Mouse (Mus musculus) left cerebral cortex, postnatal 36 days (tissue): ENCODE data around the gene Slc28a2. TPM values are rescaled to one million over a fixed set of nuclear protein-coding genes. Genes with fewer than 3 reads are reported as not detected.
"Not testable (repeated sequence)": the region's sequence is repeated elsewhere in the genome, so short reads cannot be mapped to it uniquely, and the experiment has no call there.

ENCODE experiments used
- DNase-seq, 2 experiments: peaks; one replicate each; pipeline ENCODE4 v3.0.0; 2021 to 2022; ENCODE audit warnings: low spot score in 2 of 2, mixed read lengths in 1 of 2
- intact Hi-C: fragments of 180-260 bp; cut with DNase I; formaldehyde crosslinking; loops from one replicate; pipeline ENCODE4 v1.15.1; 2025
- total RNA-seq, 2 experiments: library from RNA; stranded (reverse); gene quantifications; 2 replicates each; pipeline ENCODE4 v1.2.3; 2021

Gene Slc28a2
- total RNA-seq, 2 experiments from 2014 or later, result 0.15 to 0.23 TPM

DNA sequence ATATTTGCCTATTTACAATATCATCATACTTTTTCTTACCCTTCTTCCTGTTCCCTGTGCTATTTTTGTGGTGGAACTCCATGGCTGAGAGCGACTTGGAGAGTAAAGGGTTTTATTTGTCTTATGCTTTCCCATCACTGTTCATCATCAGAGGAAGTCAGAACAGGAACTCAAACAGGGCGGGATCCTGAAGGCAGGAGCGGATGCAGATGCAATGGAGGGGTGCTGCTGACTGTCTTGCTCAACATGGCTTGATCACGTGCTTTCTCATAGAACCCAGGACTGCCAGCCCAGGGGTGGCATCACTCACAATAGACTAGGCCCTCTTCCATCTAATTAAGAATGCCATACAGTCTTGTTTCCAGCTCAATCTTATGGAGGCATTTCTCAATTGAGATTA lies 24.1 kb downstream of the Slc28a2 start:
- intact Hi-C loops, result no loop called here

DNA sequence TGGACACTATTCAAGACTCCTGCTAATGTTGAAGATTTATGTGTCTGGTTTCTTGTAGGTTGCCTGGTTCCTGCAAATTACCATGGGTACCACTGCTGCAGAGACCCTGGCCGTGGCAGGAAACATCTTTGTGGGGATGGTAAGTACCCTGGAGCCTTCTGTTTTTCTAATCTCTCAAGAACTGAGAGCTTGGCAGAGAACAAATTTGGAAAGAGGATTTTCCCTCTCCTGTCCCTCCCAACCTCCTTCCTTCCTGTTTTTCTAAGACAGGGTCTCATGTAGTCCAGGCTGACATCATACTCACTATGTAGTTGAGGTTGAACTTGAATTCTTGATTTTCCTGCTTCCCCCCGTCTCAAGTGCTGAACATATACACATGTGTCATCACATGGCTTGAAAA lies 26.1 kb downstream of the Slc28a2 start:
- DNase-seq, result no peak
- intact Hi-C loops, result no loop called here

More for the DNA sequence above, 24.1 kb downstream of the Slc28a2 start:
- no peak for DNase-seq

DNA sequence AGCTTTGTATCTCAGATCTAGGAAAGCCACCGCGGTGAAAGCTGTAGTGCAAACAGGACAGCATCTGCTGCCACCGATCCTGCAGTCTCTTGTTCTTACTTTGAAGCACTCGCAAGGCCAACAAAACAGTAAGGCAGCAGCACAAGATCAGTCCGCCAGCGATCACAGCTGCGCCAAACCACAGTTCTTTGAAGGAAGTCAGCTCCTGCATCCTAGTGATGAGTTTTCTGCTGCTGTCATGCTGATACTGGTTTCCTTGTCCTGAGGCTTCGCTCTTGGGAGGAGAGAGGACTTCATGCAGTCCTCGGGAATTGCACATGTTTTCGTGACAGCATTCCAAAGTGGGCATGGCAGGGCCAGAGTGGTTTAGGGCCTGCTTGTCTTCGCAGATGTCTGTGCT lies 40.6 kb downstream of the Slc28a2 start:
- DNase-seq, result no peak
- intact Hi-C loops, result loop anchor here (5.0 kb wide), 1 partner anchor 85 kb away; no protein-coding TSS in a partner anchor

DNA sequence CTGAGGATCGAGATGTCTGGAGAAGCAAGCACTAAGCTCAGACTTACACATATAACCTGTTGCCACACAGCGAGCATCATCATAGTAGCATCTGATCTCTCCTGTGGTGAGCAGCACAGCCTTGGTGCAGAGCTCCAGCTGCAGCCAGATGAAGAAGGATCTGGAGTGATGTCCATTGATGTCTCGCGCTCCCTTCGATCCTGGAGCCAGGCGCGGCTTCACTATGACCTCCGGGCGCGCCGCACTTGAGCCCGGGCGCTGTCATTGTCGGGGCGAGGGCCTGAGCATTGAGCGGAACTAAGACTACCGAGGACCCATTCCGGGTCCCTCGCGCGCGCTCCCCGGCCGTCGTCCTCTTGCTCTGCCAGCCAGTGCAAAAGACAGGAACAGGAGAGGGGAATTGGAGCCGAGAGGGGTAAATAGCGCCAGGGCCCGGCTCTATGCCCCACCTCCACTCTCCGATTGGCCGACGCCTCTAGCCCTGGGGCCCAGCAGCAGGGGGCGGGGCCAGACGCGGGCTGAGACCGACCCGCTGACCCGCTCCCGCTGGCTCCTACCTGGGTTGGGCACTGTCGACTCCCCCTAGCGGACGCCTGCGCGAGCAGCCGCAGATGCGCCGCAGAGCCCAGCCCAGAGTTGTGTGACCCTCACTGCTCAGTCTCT lies 41.2 kb downstream of the Slc28a2 start:
- intact Hi-C loops, result loop anchor here (5.0 kb wide), 1 partner anchor 85 kb away; no protein-coding TSS in a partner anchor

DNA sequence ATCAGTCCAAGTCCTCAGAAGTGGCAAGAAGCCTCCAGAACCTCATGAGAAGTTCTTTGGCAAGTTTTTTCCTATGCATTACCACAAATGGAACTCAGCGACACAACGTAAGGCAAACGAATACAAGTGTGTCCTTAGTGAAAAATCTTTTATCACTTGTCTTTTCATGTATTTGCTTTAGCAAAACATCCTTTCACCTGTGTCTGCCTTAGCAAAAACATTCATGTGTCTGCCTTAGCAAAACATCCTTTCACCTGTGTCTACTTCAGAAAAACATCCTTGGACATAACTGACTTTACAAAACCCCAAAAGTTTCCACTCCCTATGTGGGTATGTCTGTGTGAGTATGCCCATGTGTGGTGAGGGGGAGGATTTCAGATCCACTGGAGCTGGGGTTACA lies 42.9 kb downstream of the Slc28a2 start:
- no peak for DNase-seq
- intact Hi-C loops, result loop anchor here (5.0 kb wide), 1 partner anchor 87 kb away; no protein-coding TSS in a partner anchor

More for the DNA sequence above, 41.2 kb downstream of the Slc28a2 start:
- DNase-seq, result peak; percentile 83

DNA sequence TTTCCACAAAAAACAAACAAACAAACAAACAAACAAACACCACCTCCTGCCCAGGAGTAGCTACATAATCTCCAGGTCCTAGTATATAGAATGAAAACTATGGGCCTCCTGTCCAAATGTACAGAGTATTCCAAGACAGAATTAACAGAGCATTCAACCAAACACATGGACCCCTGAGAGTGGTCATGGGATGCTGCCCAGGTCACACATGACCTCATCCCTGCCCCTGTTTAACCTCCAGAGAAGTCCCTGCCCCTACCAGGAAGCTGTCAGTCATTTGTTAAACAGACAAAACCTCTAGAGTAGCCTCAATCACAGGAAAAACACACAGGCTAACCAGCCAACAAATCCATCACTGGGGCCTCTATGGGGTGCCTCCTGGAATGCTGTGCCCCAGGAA lies 50.3 kb downstream of the Slc28a2 start:
- intact Hi-C loops, result loop anchor here (5.0 kb wide), 1 partner anchor 74 kb away; no protein-coding TSS in a partner anchor

DNA sequence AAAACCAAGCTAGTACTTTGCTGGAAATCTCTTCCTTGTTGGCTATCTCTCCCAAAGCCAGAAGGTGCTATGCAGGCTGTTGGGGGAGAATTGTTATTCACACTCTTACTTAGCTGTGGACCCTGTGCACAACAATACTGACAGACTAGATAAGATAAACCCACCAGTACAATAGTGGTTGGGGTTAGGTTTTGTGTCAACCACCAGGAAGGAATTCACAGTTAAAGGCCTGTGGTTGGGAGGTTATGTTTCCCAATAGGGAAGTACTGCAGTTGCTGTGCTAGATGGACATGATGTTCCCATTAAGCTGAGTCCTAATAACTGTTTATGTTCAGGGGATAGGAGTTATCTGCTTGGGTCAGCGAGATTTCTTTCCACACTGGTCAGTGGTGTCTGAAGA lies 57.5 kb downstream of the Slc28a2 start:
- DNase-seq, intact Hi-C loops: not testable (repeated sequence)

More for the DNA sequence above, 50.3 kb downstream of the Slc28a2 start:
- no peak for DNase-seq

DNA sequence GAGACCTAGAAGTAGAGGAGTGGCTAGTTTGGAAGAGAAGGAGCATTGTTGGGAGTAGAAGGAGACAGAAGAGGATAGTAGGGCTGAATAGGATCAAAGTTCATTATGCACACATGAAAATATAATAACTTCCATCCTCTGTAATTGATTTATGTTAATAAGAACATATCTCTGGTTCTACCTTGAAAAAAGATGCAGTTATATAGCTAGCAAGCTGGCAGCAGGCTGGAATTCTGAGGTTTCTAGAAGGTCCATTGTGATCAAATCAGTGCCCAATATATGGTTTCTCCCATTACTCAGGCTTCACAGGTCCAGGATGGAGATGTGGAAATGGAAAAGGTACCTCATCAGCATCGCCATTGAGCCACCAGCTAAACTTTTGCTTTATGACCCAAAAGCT lies 58.4 kb downstream of the Slc28a2 start, which contains the start of gene Gm14085:
Gene Gm14085 (plus strand): TSS at position 301 of the 400 bp plus-strand sequence.
- intact Hi-C loops, result no loop called here
- no peak for DNase-seq

DNA sequence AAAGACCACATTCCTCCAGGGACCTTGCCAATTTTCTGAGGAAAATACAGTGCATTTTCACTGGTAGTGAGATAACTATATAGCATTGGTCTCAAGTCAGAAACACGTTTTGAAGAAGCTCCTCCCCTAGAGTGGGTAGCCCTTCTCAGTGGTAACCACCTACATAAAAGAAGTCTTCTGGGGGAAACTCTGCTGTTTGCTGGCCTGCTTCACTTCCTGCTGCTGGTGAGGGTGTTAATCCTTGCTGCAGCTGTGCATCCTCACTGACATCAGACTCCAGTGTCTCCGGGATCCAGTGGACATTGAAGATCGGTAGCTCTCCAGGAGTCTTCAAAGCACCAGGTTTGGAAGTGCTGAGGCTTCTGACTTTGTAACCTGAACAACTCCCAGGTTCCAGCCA lies 59.4 kb downstream of the Slc28a2 start:
- DNase-seq, intact Hi-C loops: not testable (repeated sequence)

DNA sequence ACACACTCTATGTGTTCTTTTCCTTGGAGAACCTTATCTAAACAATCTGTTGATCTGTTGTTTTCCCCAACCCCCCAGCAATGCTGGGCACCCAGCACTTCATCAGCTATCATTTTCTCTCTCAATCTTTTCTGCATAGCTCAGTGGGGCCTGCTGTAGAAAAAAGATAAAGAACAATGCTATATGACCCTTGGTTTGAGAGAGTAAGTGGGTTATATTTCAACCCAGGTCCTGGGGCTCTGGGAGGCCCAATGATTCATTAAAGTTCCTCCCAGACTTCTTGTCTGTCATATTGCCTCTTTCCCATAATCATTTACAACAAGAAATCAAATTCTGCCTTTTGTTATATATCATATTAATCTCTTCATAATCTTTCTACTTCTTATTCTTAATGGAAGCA lies 59.8 kb downstream of the Slc28a2 start:
- intact Hi-C loops, DNase-seq: not testable (repeated sequence)

DNA sequence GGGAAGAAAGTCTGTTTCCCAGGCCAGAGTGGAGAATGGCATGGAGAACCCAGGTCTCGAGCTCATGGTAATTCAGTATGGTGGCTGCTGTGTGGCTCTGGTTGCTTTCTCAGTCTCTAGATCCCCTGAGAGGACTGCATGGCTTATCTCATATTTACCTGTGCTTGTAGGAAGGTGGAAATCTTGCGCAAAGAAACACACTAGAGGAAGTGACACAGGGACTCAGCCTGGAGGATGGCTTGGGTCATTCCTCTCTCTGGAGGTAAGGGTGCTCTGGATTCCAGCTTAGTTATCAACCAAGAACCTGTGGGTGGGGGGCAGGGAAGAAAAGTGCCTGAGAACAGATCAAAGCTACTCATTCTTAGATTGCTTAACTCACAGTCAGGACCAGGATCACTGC lies 60.4 kb downstream of the Slc28a2 start:
- DNase-seq, result no peak
- intact Hi-C loops, result no loop called here

Other genes with a start within 250 kb of the Slc28a2 start
- gene Patl2, start 240.3 kb upstream of the Slc28a2 start, total RNA-seq, result not detected
- gene Terb2, start 240.2 kb upstream of the Slc28a2 start, total RNA-seq, result not detected
- 10 to 100 TPM; 16.6 to 20.0 TPM for gene Sord, start 191.7 kb upstream of the Slc28a2 start, total RNA-seq
- not detected for gene Duox2, start 128.0 kb upstream of the Slc28a2 start, total RNA-seq
- gene Duoxa2, start 127.6 kb upstream of the Slc28a2 start, total RNA-seq, result not detected
- not detected for gene Duoxa1, start 112.7 kb upstream of the Slc28a2 start, total RNA-seq
- under 1 TPM in 1 of 2 experiments, not detected in 1; 0.05 TPM for gene Duox1, start 110.8 kb upstream of the Slc28a2 start, total RNA-seq
- 10 to 100 TPM; 68.3 to 76.2 TPM for gene Shf, start 57.3 kb upstream of the Slc28a2 start, total RNA-seq
- gene Gm14085, start 58.5 kb downstream of the Slc28a2 start, total RNA-seq, result not detected
- 10 to 100 TPM; 55.3 to 61.9 TPM for gene Gatm, start 184.8 kb downstream of the Slc28a2 start, total RNA-seq
- gene AA467197, start 210.5 kb downstream of the Slc28a2 start, total RNA-seq, result under 1 TPM in 1 of 2 experiments, not detected in 1; 0.79 TPM